Mouse (Mus musculus): ENCODE results near the gene Cd200r1. TPM values are rescaled to one million over a fixed set of nuclear protein-coding genes. Genes with fewer than 3 reads are reported as not detected.
"Not testable (repeated sequence)": the region's sequence is repeated elsewhere in the genome, so short reads cannot be mapped to it uniquely, and the experiment has no call there.

Gene Cd200r1
- polyA plus RNA-seq, 1 experiment from 2014 or later = 0.97 TPM

- ATAC-seq (replicated peaks; ENCODE audit: low FRiP score, low read depth) (no peak), DNase-seq (ENCODE audit: low spot score) (no peak)
- no peak within 1 kb of the TSS for H3K27ac ChIP-seq
- no peak within 1 kb of the TSS for H3K4me3 ChIP-seq (replicated peaks; ENCODE audit: low read depth, low read length)
- TF ChIP-seq CTCF (IDR thresholded peaks at IDR 0.05; ENCODE audit: low read depth) = no peak
- H3K9ac ChIP-seq (ENCODE audit: low read depth, low read length) = no peak within 1 kb of the TSS
- H3K9me3 ChIP-seq (replicated peaks; ENCODE audit: low read length) = no peaks in the 10 kb centered on the region
- H3K27me3 ChIP-seq (ENCODE audit: insufficient read depth, low read length) = no peaks in the 10 kb centered on the region
- WGBS = 88% methylated on average over 3 of the region's 3 CpGs
- no peaks in the 10 kb centered on the region for H3K4me1 ChIP-seq (replicated peaks; ENCODE audit: insufficient read depth, low read length)
- H3K4me2 ChIP-seq (ENCODE audit: low read length) = no peak within 1 kb of the TSS
- no peaks in the 10 kb centered on the region for H3K36me3 ChIP-seq (ENCODE audit: insufficient read depth, low read length)
These were observed 46.0 kb downstream of the Cd200r1 start, which contains the start of gene Cd200r4 for GRCm38 (mm10) chr16:44811544-44811943. TSS of gene Cd200r4 (plus strand) at chr16:44811733.

- H3K27me3 ChIP-seq (ENCODE audit: insufficient read depth, low read length) = no peaks in the 10 kb centered on the region
- TF ChIP-seq CTCF (IDR thresholded peaks at IDR 0.05; ENCODE audit: low read depth) = no peak
- H3K9ac ChIP-seq (ENCODE audit: low read depth, low read length) = no peak overlapping the region
- H3K27ac ChIP-seq = no peak overlapping the region
- H3K36me3 ChIP-seq (ENCODE audit: insufficient read depth, low read length) = no peaks in the 10 kb centered on the region
- no peaks in the 10 kb centered on the region for H3K9me3 ChIP-seq (replicated peaks; ENCODE audit: low read length)
- ATAC-seq (replicated peaks; ENCODE audit: low FRiP score, low read depth) (no peak), DNase-seq (ENCODE audit: low spot score) (no peak)
- 86% methylated on average over 6 of the region's 6 CpGs for WGBS
- H3K4me3 ChIP-seq (replicated peaks; ENCODE audit: low read depth, low read length) = no peak overlapping the region
- no peaks in the 10 kb centered on the region for H3K4me1 ChIP-seq (replicated peaks; ENCODE audit: insufficient read depth, low read length)
- no peak overlapping the region for H3K4me2 ChIP-seq (ENCODE audit: low read length)
These were observed 47.0 kb downstream of the Cd200r1 start for GRCm38 (mm10) chr16:44812468-44813065.

GRCm38 (mm10) chr16:44818010-44818409 is 52.5 kb downstream of the Cd200r1 start:
- H3K9me3 ChIP-seq (replicated peaks; ENCODE audit: low read length) = no peaks in the 10 kb centered on the region
- ATAC-seq (replicated peaks; ENCODE audit: low FRiP score, low read depth) = no peak
- no peaks in the 10 kb centered on the region for H3K4me1 ChIP-seq (replicated peaks; ENCODE audit: insufficient read depth, low read length)
- WGBS = 49% methylated on average over 1 of the region's 1 CpGs
- no peak overlapping the region for H3K27ac ChIP-seq
- H3K4me2 ChIP-seq (ENCODE audit: low read length) = no peak overlapping the region
- TF ChIP-seq CTCF (IDR thresholded peaks at IDR 0.05; ENCODE audit: low read depth) = no peak
- H3K9ac ChIP-seq (ENCODE audit: low read depth, low read length) = no peak overlapping the region
- H3K27me3 ChIP-seq (ENCODE audit: insufficient read depth, low read length) = no peaks in the 10 kb centered on the region
- no peak for DNase-seq (ENCODE audit: low spot score)
- H3K36me3 ChIP-seq (ENCODE audit: insufficient read depth, low read length) = no peaks in the 10 kb centered on the region
- no peak overlapping the region for H3K4me3 ChIP-seq (replicated peaks; ENCODE audit: low read depth, low read length)

GRCm38 (mm10) chr16:44820545-44820944 is 55.0 kb downstream of the Cd200r1 start:
- no peak overlapping the region for H3K9ac ChIP-seq (ENCODE audit: low read depth, low read length)
- TF ChIP-seq CTCF (IDR thresholded peaks at IDR 0.05; ENCODE audit: low read depth) = no peak
- no peaks in the 10 kb centered on the region for H3K36me3 ChIP-seq (ENCODE audit: insufficient read depth, low read length)
- H3K27me3 ChIP-seq (ENCODE audit: insufficient read depth, low read length) = no peaks in the 10 kb centered on the region
- no peak overlapping the region for H3K27ac ChIP-seq
- DNase-seq (ENCODE audit: low spot score) (no peak), ATAC-seq (replicated peaks; ENCODE audit: low FRiP score, low read depth) (no peak)
- H3K4me1 ChIP-seq (replicated peaks; ENCODE audit: insufficient read depth, low read length) = no peaks in the 10 kb centered on the region
- 79% methylated on average over 4 of the region's 4 CpGs for WGBS
- no peak overlapping the region for H3K4me2 ChIP-seq (ENCODE audit: low read length)
- no peak overlapping the region for H3K4me3 ChIP-seq (replicated peaks; ENCODE audit: low read depth, low read length)
- H3K9me3 ChIP-seq (replicated peaks; ENCODE audit: low read length) = no peaks in the 10 kb centered on the region

- Histone ChIP-seq H3K27ac (no peak overlapping the region), H3K9ac (ENCODE audit: low read depth, low read length) (no peak overlapping the region), H3K4me3 (replicated peaks; ENCODE audit: low read depth, low read length) (no peak overlapping the region), H3K9me3 (replicated peaks; ENCODE audit: low read length) (no peaks in the 10 kb centered on the region), H3K4me2 (ENCODE audit: low read length) (no peak overlapping the region), H3K36me3 (ENCODE audit: insufficient read depth, low read length) (no peaks in the 10 kb centered on the region), H3K4me1 (replicated peaks; ENCODE audit: insufficient read depth, low read length) (no peaks in the 10 kb centered on the region), H3K27me3 (ENCODE audit: insufficient read depth, low read length) (no peaks in the 10 kb centered on the region)
- 48% methylated on average over 3 of the region's 3 CpGs for WGBS
- no peak for TF ChIP-seq CTCF (IDR thresholded peaks at IDR 0.05; ENCODE audit: low read depth)
- ATAC-seq (replicated peaks; ENCODE audit: low FRiP score, low read depth) (no peak), DNase-seq (ENCODE audit: low spot score) (no peak)
These were observed 66.8 kb downstream of the Cd200r1 start for GRCm38 (mm10) chr16:44832286-44832685.

- not testable (repeated sequence) for H3K4me3 ChIP-seq (replicated peaks; ENCODE audit: low read depth, low read length); DNase-seq (ENCODE audit: low spot score); H3K4me2 ChIP-seq (ENCODE audit: low read length); H3K36me3 ChIP-seq (ENCODE audit: insufficient read depth, low read length); H3K9ac ChIP-seq (ENCODE audit: low read depth, low read length); H3K4me1 ChIP-seq (replicated peaks; ENCODE audit: insufficient read depth, low read length); H3K27ac ChIP-seq; H3K9me3 ChIP-seq (replicated peaks; ENCODE audit: low read length); H3K27me3 ChIP-seq (ENCODE audit: insufficient read depth, low read length); ATAC-seq (replicated peaks; ENCODE audit: low FRiP score, low read depth)
- 65% methylated on average over 2 of the region's 2 CpGs for WGBS
These were observed 67.7 kb downstream of the Cd200r1 start for GRCm38 (mm10) chr16:44833189-44833588.

Other genes starting within 250 kb of the Cd200r1 start
- gene Boc, start 206.8 kb upstream of the Cd200r1 start, polyA plus RNA-seq (2015; fragmentation: Nextera tagmentation; extraction: Ambion mirVana) = 13.4 and 13.5 TPM in 2 replicates
- gene Nepro, start 41.4 kb upstream of the Cd200r1 start, polyA plus RNA-seq (2015; fragmentation: Nextera tagmentation; extraction: Ambion mirVana) = 5.1 and 5.3 TPM in 2 replicates
- 30.5 and 30.6 TPM in 2 replicates for gene Gtpbp8, start 19.4 kb upstream of the Cd200r1 start, polyA plus RNA-seq (2015; fragmentation: Nextera tagmentation; extraction: Ambion mirVana)
- 0.07 and 0.18 TPM in 2 replicates for gene Cd200r4, start 46.0 kb downstream of the Cd200r1 start, polyA plus RNA-seq (2015; fragmentation: Nextera tagmentation; extraction: Ambion mirVana)
- not detected in 2 replicates for gene Cd200r2, start 101.4 kb downstream of the Cd200r1 start, polyA plus RNA-seq (2015; fragmentation: Nextera tagmentation; extraction: Ambion mirVana)
- 0.61 and 0.83 TPM in 2 replicates for gene Cd200r3, start 177.9 kb downstream of the Cd200r1 start, polyA plus RNA-seq (2015; fragmentation: Nextera tagmentation; extraction: Ambion mirVana)